Mouse (Mus musculus): ENCODE results near the gene Cyb5d1.

DNA sequence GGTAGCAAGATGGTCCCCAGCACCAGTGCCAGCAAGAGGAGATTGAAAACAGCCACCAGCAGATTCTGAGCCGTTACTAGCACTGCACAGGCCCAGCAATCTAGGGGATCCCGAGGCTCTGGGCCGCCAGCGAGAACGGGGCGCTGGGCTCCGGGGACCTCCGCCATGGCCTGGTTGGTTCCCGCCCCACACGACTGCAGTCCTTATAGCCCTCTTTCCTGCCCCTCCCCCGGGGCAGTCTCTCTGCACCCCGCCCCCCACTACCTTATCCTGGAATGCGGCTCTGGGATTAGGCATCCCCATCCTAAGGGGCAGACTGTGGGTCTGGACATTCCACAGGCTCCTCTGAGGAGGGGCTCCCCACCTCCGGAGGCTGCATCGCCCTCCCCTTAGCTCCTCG, 2.6 kb upstream of the Cyb5d1 start, which contains the start of gene Tmem88:
- TF ChIP-seq POLR2A (IDR thresholded peaks at IDR 0.05; ENCODE audit: insufficient read length, low read depth) (peak; percentile 28), MAX (IDR thresholded peaks at IDR 0.05; ENCODE audit: low read depth) (no peak)

Data from myocyte (in vitro differentiated cells).